8 mouse cellular contexts compared by ENCODE assay signal in genomic region chr7:110122565-110123422, GRCm38 (mm10). TPM values are rescaled to one million over a fixed set of nuclear protein-coding genes. Genes with fewer than 3 reads are reported as not detected.
DNase-seq lines count a peak whose midpoint lies in the region; ATAC-seq and TF ChIP-seq lines count a peak whose summit lies in the region.

No protein-coding gene starts in this region.

- peaks cover 13% of the 10 kb centered on the region for H3K4me1 ChIP-seq in embryonic facial prominence, embryonic 15.5 days
- H3K4me1 ChIP-seq in heart, embryonic 10.5 days = peaks cover 38% of the 10 kb centered on the region
- H3K4me1 ChIP-seq in kidney, embryonic 14.5 days (ENCODE audit: control insufficient read depth, insufficient read depth, low read length) = peaks cover 8% of the 10 kb centered on the region
- peaks cover 8% of the 10 kb centered on the region for H3K4me1 ChIP-seq in liver, adult 2 months (ENCODE audit: control insufficient read depth, insufficient read depth, low read length)

- H3K27me3 ChIP-seq in embryonic facial prominence, embryonic 15.5 days = no peaks in the 10 kb centered on the region
- H3K27me3 ChIP-seq in heart, embryonic 10.5 days (ENCODE audit: insufficient read depth, poor library complexity, severe bottlenecking) = no peaks in the 10 kb centered on the region
- no peaks in the 10 kb centered on the region for H3K27me3 ChIP-seq in kidney, embryonic 14.5 days (ENCODE audit: control insufficient read depth, insufficient read depth, low read length)
- H3K27me3 ChIP-seq in liver, adult 2 months (ENCODE audit: control insufficient read depth, insufficient read depth, low read length) = no peaks in the 10 kb centered on the region
- no peaks in the 10 kb centered on the region for H3K27me3 ChIP-seq in myocyte (ENCODE audit: control insufficient read depth, insufficient read depth, insufficient read length)

- peak; percentile 36 for ATAC-seq in embryonic facial prominence, embryonic 15.5 days (ENCODE audit: insufficient number of reproducible peaks, low FRiP score, low TSS enrichment, low read depth)
- ATAC-seq in kidney, embryonic 14.5 days (ENCODE audit: low FRiP score, low TSS enrichment) = peak; percentile 17; the same call in 1 of the 2 replicates

- no peak for TF ChIP-seq CTCF in liver, adult 2 months (IDR thresholded peaks at IDR 0.05; ENCODE audit: low read depth, low read length)

- H3ac ChIP-seq in myocyte (ENCODE audit: control insufficient read depth, insufficient read length) = peak overlapping the region; percentile 88

- peak overlapping the region; percentile 77 for H3K4me2 ChIP-seq in embryonic facial prominence, embryonic 15.5 days (replicated peaks)
- H3K4me2 ChIP-seq in kidney, embryonic 14.5 days (replicated peaks; ENCODE audit: low read depth, low read length) = peak overlapping the region; percentile 79
- peak overlapping the region; percentile 94 for H3K4me2 ChIP-seq in myocyte (ENCODE audit: low read depth)

- H3K9me3 ChIP-seq in embryonic facial prominence, embryonic 15.5 days (replicated peaks) = no peaks in the 10 kb centered on the region
- no peaks in the 10 kb centered on the region for H3K9me3 ChIP-seq in heart, embryonic 10.5 days
- no peaks in the 10 kb centered on the region for H3K9me3 ChIP-seq in kidney, embryonic 14.5 days (ENCODE audit: control insufficient read depth, low read length)

- H3K36me3 ChIP-seq in embryonic facial prominence, embryonic 15.5 days = peaks cover 9% of the 10 kb centered on the region
- H3K36me3 ChIP-seq in heart, embryonic 10.5 days = peaks cover 18% of the 10 kb centered on the region
- peaks cover 17% of the 10 kb centered on the region for H3K36me3 ChIP-seq in kidney, embryonic 14.5 days (ENCODE audit: control insufficient read depth, insufficient read depth, low read length)
- H3K36me3 ChIP-seq in liver, adult 2 months (ENCODE audit: control insufficient read depth, insufficient read depth, low read length) = peaks cover 3% of the 10 kb centered on the region; the same call in 1 of the 2 replicates
- no peaks in the 10 kb centered on the region for H3K36me3 ChIP-seq in myocyte (ENCODE audit: control insufficient read depth, insufficient read depth)

- peak; percentile 52; the same call in 1 of the 2 replicates for TF ChIP-seq POLR2A in liver, adult 2 months (IDR thresholded peaks at IDR 0.05; ENCODE audit: extremely low read depth, insufficient read depth, low read length)
- TF ChIP-seq POLR2A in myocyte (IDR thresholded peaks at IDR 0.05; ENCODE audit: insufficient read length, low read depth) = no peak

- H3K4me3 ChIP-seq in embryonic facial prominence, embryonic 15.5 days (replicated peaks) = peak overlapping the region; percentile 98
- peak overlapping the region; percentile 95 for H3K4me3 ChIP-seq in heart, embryonic 10.5 days
- H3K4me3 ChIP-seq in kidney, embryonic 14.5 days (ENCODE audit: low read length) = peak overlapping the region; percentile 97
- peak overlapping the region; percentile 91 for H3K4me3 ChIP-seq in liver, adult 2 months (ENCODE audit: insufficient read depth, low read depth, low read length)
- peak overlapping the region; percentile 85 for H3K4me3 ChIP-seq in myocyte

- DNase-seq in CD4-positive helper T cell, adult 2 months (ENCODE audit: low read depth, low spot score) = peak; percentile 84
- peak; percentile 80 to 86 for DNase-seq in adrenal gland, postnatal 36 days
- peak; percentile 81 for DNase-seq in heart, embryonic 10.5 days (ENCODE audit: low spot score)
- DNase-seq in liver, adult 2 months (ENCODE audit: extremely low read depth, low read depth, low spot score) = peak; percentile 78
- DNase-seq in testis, postnatal 10 days (ENCODE audit: low spot score) = peak; percentile 73

- no peaks in the 10 kb centered on the region for H3K79me2 ChIP-seq in liver, adult 2 months (ENCODE audit: control insufficient read depth, insufficient read depth, low read length)
- H3K79me2 ChIP-seq in myocyte (ENCODE audit: control insufficient read depth, insufficient read depth) = peaks cover 48% of the 10 kb centered on the region

- H3K9ac ChIP-seq in embryonic facial prominence, embryonic 15.5 days = peak overlapping the region; percentile 82
- H3K9ac ChIP-seq in kidney, embryonic 14.5 days (ENCODE audit: low read depth, low read length) = peak overlapping the region; percentile 97
- H3K9ac ChIP-seq in liver, adult 2 months (ENCODE audit: low read depth, low read length) = peak overlapping the region; percentile 96

- under 1% methylated on average over 71 of the region's 74 CpGs for WGBS in embryonic facial prominence, embryonic 15.5 days
- under 1% methylated on average over 74 of the region's 74 CpGs for WGBS in heart, embryonic 10.5 days
- WGBS in kidney, embryonic 14.5 days = under 1% methylated on average over 62 of the region's 74 CpGs
- under 1% methylated on average over 74 of the region's 74 CpGs for WGBS in liver, adult 2 months

- H3K27ac ChIP-seq in embryonic facial prominence, embryonic 15.5 days (replicated peaks) = peak overlapping the region; percentile 94
- peak overlapping the region; percentile 99 for H3K27ac ChIP-seq in heart, embryonic 10.5 days
- H3K27ac ChIP-seq in kidney, embryonic 14.5 days (ENCODE audit: low read depth, low read length) = peak overlapping the region; percentile 97
- H3K27ac ChIP-seq in liver, adult 2 months (replicated peaks; ENCODE audit: insufficient read depth, low read depth, low read length) = peak overlapping the region; percentile 95

TF ChIP-seq in myocyte, 11 proteins besides CTCF, POLR2A, EP300 and RAD21:
- TF ChIP-seq CEBPB (IDR thresholded peaks at IDR 0.05; ENCODE audit: insufficient read depth, poor library complexity, severe bottlenecking) = no peak
- TF ChIP-seq POLR2AphosphoS2 (IDR thresholded peaks at IDR 0.05; ENCODE audit: insufficient read length, low read depth) = no peak
- TF ChIP-seq TCF3 (IDR thresholded peaks at IDR 0.05; ENCODE audit: insufficient read length, low read depth) = no peak
- no peak for TF ChIP-seq USF1 (IDR thresholded peaks at IDR 0.05; ENCODE audit: low read depth)
- no peak for TF ChIP-seq REST (IDR thresholded peaks at IDR 0.05; ENCODE audit: insufficient read depth, insufficient read length)
- no peak for TF ChIP-seq MYOD1 (IDR thresholded peaks at IDR 0.05; ENCODE audit: control insufficient read depth in 1 of 3, insufficient read length in 2 of 3, low read depth in 2 of 3)
- no peak for TF ChIP-seq MYOG (IDR thresholded peaks at IDR 0.05; ENCODE audit: control insufficient read depth in 1 of 3, insufficient read depth in 1 of 3, insufficient read length in 2 of 3, low read depth in 2 of 3)
- no peak for TF ChIP-seq SRF (IDR thresholded peaks at IDR 0.05; ENCODE audit: control insufficient read depth, insufficient read length, low read depth)
- no peak for TF ChIP-seq MAX (IDR thresholded peaks at IDR 0.05; ENCODE audit: low read depth)
- TF ChIP-seq E2F4 (IDR thresholded peaks at IDR 0.05; ENCODE audit: insufficient read depth) = no peak
- TF ChIP-seq TCF12 (IDR thresholded peaks at IDR 0.05; ENCODE audit: insufficient read depth, poor library complexity, severe bottlenecking) = no peak

RNA-seq across cellular contexts. Expression of gene Wee1, which starts 0.9 kb away (rescaled TPM):
- total RNA-seq in adrenal gland, postnatal 36 days (2021) = 10 to 100 TPM; 10.3 to 12.2 TPM
- 22.2 and 23.9 TPM in 2 replicates for polyA plus RNA-seq in embryonic facial prominence, embryonic 15.5 days (2015; fragmentation: Nextera tagmentation; extraction: Ambion mirVana)
- polyA plus RNA-seq in heart, embryonic 10.5 days (2016; fragmentation: Nextera tagmentation; extraction: Ambion mirVana) = 25.1 and 29.0 TPM in 2 replicates
- polyA plus RNA-seq in kidney, embryonic 14.5 days (2014; fragmentation: Nextera tagmentation; extraction: Ambion mirVana) = 29.4 and 35.7 TPM in 2 replicates
- total RNA-seq in liver, adult 2 months (2014; rRNA removed) = 4.1 and 5.3 TPM in 2 replicates
- 0.40 and 0.51 TPM in 2 replicates for polyA plus RNA-seq in liver, adult 2 months (2012; rRNA removed)
- polyA plus RNA-seq in myocyte (2012; fragmentation: generic; extraction: Trizol) = 4.6 TPM

Comparison
In these comparisons a context has a peak if more than half of its experiments do, and no peak if none do; other contexts are left out.
1. Peak in every context shown above with its lines: DNase-seq, ATAC-seq, H3K4me3 ChIP-seq and H3K27ac ChIP-seq.